Mouse (Mus musculus) thymus, adult 18-20 months (tissue): ENCODE results near the gene Prkce.

Source experiments
- DNase-seq, 2 experiments: peaks; one replicate each; pipeline ENCODE4 v3.0.0; 2022; ENCODE audit warnings: mixed read lengths in 2 of 2

Prkce gene

DNA sequence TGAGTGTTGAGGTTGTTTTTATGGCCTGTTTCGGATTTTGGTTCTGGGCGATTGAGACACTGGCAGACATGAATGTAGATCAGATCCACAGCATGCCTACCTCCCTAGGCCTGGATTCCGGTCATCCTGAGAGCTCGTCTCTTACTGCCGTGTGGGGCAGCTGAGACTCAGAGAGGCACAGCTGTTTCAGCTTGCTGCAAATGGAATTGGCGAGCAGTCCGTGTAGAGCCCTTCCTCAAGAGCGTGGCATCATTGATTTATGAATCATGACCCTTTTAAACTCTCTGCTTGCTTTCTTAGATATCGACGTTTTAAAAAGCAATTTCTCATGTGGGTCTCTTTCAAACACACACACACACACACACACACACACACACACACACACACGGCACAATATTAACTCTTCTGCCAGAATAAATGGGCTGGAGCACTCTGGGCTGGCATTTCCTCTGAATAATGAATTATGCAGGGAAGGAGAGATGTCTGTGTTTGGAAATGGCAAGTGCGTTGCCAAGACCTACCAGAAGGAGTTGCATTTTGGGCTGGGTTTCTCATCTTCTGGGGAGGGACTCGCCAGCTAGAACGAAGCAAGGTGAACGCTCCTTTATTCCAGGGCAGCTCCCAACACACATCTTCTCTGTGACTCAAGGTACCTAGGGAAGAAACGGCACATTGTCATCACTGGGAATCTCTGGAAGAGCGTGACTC is 137.5 kb downstream of the Prkce start:
- DNase-seq, result no peak

DNA sequence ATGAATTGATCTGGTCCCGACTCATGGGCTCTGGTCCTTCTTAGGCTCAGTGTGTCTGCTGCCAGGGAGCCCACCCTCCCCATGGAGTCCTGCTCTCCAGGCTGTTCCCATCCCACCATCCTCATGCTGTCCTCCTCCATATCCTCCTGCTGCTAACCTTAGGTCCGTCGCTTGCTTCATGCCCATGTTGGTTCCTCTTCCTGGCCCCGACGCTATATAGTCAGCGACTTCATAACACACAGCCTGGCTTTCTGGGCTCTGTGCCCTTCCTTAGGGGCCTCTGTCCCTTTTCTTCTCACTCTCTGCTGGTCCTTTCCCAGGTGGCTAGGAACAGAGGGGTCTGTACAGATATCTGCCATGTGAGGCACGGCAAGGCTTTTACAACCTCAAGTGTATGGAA is 138.6 kb downstream of the Prkce start:
- no peak for DNase-seq

DNA sequence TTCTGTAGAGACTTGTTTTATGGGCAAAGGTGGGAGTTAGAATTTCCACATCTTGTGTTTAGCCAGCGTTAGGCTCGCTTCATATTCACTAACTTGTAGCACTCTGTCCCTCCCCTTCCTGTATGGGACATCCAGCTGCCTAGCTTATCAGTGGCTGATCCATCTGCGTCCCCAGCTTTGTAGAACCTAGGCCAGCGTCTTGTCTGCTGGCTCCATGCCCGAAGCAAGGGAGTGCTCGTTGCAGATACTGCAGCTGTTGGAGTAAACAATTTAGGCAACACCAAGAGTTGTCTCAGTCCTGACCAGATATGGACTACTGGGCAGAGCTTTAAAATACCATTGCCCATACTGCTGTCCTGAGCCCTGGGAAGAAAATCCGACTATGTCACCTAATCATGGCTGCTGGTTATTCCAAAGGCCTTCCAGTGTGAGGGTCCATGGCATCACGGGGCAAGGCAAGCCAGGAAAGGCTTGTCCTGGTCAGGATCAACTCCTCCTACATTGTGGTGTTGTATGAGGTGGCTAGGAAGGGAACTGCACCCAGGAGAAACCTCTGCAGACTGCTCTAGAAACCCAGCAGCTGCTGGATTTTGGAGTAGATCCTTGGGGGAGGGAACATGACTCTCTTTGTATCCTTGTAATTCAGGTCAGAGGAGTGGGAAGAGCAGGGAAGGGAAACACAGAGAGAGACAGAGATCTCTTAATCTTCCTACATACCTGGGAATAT is 146.0 kb downstream of the Prkce start:
- no peak for DNase-seq

DNA sequence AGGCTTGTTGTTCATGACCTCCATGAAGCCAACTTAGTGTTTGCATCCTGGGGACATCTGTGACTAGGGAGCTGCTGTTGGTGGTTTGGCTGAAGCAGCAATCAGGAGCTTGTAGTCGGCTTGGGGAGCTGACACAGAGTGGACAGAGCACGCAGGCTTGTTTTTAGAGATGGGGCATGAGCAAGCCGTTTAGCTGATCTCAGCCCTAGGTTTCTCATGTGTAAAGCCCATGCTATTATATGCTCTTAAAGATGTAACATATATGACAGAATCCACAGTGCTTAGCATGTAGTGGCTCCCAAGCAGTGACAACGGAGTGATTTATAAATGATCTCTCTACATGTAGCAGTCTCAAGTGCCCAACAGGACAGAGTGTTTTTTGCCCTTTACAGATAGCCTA is 148.3 kb downstream of the Prkce start:
- no peak for DNase-seq

DNA sequence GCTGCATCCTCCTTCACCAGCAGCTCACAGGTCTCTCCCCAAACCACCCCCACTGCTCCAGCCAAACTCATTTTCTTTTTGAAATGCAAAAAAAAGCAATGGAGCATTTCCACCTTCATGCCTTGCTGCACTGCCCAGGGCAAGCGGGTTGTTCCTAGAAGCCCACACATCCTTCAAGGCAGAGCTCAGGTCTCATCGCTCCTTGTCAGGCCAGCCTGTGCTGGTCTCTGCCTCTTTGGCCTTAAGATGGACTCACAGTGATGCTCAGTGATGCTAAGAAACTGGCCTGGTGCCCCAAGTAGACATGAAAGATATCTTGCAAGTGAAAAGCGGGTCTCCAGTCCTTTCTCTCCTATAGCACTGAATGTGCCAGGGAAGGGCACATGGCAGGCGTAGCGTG is 149.2 kb downstream of the Prkce start:
- no peak for DNase-seq

DNA sequence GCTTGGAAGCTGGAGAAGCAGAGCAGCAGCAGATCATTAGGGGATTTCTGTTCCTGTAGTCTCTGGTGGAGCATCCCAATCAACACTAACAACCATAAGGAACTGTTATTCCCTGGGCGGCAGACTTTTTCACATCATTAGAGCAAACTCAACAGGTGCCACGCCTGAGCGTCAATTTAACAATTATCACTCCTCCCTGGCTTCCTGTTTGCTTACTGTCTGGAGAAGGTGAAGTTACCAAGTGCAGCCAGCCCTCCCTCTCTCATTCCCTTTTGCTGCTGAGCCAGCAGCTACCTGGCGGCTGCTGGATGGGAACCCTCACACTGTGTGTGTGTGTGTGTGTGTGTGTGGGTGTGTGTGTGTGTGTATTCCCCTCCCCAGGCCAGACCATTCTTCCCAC is 149.6 kb downstream of the Prkce start:
- no peak for DNase-seq

DNA sequence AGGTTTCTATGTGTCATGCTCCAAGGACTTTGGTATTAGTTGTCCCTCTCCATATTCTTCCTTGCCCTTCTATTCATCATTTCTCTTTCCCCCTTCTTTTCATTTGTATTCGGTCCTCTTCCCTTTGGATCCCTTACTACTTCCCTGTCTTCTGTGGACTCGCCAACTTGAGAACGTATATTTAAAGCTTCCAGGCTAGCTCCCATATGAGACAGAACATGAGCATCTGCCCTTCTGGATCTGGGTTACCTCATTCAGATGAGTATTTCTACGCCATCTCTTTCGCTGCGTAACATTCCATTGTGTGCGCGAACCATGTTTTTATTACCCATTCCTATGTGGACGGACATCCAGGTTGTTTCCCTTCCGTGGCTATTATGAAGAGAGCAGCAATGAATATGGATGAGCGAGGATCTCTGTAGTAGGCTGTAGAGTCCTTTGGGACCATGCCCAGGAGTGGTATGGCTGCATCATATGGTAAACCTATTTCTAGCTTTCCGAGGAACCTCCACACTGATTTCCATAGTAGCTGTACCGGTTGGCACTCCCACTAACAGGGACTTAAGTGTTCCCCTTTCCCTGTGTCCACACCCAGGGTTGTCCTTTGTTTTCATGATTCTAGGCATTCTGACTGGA is 152.5 kb downstream of the Prkce start:
- DNase-seq, result no peak

DNA sequence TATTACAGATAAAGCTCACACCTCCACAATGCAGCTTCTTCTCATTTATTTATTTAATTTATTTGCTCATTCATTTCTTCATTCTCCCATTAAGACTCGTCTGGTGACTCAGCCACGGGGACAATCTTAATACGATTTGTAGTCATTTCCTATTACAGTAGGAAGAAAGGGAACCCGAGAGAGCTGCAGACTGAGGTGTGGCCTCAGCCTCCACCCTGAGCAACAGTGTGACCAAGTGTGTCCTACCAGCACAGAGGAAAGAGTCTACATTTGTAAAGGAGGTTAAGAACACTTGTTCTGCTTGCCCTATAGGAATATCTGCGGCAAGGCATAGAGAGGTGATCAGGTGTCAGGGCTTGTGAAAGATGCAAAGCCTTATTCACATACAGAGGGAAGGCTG is 155.3 kb downstream of the Prkce start:
- no peak for DNase-seq

DNA sequence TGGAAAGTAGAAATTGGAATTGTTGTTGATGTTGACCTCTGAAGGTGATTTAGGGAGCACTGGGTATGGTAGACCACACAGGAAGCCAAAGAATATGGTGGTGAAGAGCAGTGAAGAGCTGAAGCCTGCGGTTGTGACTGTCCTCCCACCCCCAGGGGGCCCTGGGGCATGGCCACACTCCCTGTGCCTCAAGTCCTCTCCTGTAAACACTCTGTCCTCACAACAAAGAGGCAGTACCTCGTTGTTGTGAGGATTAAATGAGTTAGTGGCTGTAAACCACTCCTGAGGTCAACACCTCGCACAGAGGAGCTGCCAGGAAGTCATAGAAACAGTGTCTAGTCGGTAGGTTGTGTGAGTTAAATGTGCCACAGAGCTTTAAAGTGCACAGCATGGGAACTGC is 155.7 kb downstream of the Prkce start:
- no peak for DNase-seq

DNA sequence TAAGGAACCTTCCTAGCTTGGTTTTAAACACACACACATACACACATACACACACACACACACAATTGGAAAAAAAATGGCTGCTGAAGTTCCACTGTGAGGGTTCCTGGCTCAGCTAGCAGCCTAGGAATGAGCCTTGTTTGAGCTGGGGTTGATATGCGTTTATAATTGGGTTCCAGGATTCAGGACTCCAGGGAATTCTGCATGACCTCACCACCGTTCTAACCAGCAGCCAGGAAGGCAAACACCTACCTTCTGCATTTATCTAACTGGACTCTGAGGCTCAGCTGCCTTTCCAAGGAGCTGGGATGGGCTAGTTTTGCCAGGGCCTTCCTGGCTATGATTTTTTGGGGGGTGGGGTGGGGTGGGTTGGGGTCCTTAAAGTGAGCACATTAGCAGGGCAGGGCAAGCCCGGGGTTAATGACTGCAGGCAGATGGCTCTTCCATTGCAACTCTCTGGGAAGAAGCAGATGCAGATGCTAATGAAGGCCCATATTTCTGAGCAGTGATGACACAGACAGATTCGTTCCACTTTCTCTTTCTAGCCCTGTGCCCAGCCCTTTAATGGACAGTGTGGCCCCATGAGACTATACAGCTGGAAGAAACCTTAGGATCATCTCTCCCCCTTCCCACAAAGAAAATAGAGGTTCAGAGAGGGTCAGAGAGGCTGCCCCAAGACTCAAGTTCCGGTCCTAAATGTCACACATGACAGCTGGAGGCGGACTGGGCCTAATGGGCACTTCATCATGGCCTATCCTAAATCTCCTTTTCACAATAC is 156.5 kb downstream of the Prkce start:
- no peak for DNase-seq

DNA sequence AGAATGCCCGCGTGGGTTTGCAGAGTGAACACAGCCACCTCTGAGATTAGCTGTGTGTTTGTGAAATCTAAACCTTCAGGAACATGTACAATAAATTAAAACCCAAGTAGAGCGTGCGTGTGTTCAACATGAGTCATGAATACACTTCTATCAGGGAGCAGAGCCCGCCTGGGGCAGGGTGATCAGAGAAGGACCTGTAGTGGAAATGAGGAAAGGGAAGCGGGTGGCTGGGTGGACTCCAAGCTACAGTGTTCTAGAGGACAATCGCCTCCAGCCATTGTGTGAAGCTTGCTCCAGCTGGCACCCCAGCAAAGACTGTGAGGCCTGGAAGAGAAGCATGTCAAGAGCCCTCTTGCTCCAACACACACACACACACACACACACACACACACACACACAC is 157.2 kb downstream of the Prkce start:
- DNase-seq, result no peak

DNA sequence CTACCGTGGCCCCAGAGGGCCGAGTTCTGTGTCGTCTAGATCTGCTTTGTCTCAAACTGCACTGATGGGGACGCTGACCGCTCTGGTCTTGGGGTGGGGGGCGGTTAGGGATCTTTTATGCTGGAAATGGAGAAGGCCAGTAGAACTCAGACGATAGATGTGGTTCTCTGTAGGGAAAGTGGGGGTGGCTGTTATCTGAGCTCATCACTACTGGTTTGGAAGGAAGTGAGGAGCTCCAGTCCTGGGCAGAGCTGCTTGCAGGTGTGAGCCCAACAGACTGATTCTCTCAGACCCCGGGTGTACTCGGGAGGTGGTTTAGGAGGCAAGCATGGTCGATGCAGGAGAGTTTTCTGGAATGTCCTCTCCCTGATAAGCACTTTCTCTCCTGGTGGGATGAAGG is 157.7 kb downstream of the Prkce start:
- DNase-seq, result no peak

DNA sequence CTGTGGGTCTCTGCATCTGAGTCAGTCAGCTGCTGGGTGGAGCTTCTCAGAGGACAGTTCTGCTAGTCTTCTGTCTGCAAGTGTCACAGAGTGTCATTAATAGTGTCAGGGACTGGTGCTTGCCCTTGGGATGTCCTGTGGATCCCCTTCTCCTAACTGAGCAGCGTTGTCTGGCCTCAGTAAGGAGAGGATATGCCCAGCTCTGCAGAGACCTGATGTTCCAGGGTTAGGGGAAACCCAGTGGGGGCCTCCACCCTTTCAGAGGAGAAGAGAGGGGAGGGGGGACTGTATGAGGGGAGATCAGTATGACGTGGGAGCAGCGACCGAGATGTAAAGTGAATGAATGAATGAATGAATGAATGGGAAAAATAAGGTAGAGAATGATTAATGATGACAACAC is 160.4 kb downstream of the Prkce start:
- DNase-seq, result no peak

DNA sequence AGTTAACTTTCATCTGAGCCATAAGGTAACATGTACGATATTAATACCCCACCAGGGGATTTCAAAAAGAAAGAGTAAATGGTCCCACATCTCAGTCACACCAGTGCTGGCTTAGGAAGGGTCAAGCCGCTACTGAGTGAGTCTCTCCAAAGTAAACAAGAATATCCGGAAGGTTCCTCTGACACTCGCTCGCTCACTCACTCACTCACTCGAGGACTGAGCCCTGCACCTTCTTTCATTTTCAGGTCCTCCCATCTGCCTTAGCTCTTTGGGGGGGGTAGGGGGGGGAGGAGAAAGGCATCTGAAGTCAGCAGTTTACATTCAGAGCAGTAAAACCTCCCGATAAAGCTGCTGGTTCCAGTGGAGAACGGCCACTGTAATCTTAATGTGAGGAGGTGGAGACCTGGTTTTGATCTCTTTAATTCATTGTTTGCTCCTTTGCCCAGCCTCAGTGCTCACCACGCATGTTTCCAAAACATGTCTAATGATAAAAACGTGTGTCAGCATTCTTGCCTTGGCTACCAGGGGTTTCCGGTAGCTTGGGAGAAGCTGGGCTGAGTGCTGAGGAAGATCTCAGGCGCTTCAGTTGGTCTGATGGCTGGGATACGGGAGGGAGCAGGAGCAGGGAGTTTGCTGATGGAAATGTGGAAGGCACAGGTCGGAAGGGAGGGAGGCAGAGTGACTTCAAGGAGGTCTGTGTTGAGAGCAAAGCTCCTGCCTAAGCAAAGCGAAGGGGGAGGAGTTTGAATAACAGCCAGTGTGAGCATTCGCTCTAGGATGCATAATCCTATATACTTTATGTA is 161.9 kb downstream of the Prkce start:
- DNase-seq, result no peak

DNA sequence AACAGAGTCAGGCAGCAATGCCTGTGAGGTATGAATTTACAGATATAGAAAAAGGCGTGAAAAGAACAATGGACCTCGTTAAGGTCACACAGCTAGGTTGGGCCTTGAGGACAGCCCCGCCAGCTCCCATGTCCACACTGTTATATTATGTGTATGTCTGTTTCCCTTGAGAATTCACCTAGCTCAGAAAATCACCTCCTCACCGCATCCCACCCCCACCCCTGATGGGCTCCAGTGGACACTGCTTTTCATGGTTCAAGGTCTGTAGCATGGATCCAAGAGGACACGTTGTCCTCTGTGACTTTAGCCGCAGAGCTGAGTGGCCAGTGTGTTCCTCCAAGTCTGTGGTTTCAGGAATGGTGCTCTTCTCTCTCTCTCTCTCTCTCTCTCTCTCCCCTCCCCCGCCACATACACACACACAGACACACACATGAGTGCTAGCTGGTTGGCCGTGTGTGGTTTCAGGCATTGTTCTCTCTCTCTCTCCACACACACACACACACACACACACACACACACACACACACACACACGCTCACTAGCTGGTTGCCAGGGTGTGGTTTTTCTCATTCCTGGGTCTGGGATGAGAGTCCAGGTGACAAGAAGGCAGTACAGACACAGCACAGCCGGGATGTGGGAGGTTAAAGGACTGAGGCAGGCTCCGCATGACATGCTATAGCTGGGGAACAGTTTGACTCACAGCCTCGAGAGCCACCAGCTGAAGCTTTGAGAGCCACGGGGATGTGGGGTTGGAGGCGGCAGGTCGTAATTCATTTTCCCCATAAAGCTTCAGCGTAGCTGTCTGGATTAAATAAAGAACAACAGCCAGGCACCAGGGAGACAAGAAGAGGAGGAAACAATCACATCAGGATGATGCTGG is 162.7 kb downstream of the Prkce start:
- DNase-seq, result no peak

DNA sequence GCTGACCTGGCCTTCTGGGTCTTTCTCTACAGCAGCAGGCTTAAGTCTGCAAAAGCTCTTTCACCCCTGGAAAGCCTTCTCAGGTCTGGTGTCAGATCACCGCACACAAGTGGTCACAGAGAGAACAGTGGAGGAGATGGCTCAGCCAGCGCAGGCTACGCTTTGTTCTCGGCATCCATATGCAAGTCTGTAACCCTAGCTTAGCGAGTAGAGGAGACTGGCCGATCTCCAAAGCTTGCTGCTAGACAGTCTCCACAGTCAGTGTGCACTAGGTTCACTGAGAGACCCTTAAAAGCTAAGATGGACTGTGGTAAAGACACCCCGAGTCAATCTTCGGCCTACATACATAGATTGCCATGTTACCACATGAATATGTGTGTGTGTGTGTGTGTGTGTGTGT is 164.2 kb downstream of the Prkce start:
- DNase-seq, result no peak

DNA sequence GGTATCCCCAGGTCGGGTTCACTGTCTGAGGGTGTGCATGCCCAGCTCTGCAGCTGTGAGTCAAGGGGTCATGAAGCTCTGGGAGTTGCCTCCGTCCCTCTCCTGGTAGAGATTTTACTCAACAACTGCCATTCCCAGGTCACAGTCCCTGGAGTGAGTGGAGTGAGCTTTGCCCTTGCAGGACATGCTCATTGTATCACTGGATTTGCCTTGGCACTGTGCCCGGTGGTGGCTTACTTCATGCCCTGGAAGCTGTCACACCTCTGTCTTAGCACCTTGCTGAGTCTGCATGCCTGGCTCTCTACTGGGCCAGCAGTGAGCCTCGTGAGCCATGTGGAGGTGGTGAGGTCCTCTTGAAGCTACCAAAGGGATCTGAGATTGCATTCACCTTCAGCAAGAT is 167.4 kb downstream of the Prkce start:
- DNase-seq, result no peak

DNA sequence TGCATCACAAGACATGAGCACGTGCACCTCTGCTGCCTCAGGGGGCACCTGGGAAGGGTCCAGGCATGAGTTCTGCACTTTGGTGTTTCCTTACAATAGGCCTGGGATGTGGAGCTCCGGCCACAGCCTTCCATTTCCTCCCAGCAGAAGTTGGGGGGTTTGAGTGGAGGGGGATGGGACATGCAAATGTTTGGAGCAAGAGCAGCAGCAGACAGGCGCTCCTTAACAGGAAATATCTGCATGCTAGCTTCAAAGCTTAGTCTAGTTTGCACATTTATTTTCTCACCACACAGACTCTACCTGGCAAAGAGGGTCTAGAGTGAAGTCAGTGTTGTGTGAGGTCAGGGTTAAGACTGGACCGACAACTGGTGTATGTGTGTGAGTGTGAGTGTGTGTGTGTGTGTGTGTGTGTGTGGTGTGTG is 169.1 kb downstream of the Prkce start:
- DNase-seq, result peak in 1 of 2 experiments; percentile 46

DNA sequence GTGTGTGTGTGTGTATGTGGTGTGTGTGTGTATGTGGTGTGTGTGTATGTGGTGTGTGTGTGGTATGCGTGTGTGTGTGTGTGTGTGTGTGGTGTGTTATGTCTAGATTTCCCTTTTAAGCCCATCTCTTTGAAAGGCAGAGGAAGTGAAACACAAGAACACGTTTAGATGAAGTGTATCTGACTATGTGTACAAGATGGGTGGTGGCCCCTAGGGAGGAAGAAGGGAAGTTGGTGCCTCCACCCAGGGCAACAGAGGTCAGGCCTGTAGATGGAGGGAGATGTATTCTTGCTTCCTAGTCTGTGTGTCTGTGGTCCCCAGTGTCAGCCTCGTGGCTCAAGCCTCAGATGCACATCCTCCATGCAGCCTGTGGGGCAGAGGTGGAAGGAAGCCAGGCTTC is 169.5 kb downstream of the Prkce start:
- DNase-seq, result peak in 1 of 2 experiments; percentile 64

DNA sequence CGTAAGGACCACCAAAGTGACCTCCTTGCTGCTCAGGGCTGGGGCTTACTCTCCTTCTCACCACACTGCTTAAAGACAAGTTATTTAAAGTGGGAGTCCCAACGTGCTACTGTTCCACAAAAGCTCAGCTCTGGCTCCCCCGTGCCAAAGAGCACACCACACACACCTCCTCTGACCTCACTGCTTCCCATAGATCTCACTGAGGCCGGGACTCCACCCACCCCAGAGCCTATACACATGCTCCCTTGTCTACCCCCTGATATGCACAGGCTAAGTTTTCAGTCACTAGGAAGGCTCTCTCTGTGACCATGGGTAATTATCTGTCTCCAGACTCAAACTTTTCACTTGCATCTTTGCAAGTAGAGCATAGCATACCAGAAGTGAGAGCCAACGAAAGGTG is 170.7 kb downstream of the Prkce start:
- DNase-seq, result no peak

DNA sequence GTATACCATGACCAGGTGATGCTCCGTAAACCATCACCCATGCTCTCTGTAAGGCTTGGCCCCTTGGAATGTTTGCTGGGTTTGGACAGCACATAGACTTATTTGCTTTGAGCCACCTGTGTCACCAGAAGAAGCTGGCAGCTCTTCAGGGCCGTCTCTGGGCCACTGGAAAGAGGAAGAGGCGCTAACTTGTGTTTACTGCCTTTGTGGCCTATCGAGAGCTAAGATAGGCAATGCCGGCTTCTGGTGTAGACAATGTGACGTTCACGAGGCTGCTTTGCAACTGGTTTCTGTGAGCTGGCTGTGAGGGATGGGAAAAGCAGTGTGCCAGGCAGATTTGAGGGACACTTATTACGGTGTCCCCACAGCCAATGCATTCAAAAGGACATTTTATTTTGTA is 176.4 kb downstream of the Prkce start:
- no peak for DNase-seq
